ENCODE assay signal across 7 mouse cellular contexts in the genomic region with DNA sequence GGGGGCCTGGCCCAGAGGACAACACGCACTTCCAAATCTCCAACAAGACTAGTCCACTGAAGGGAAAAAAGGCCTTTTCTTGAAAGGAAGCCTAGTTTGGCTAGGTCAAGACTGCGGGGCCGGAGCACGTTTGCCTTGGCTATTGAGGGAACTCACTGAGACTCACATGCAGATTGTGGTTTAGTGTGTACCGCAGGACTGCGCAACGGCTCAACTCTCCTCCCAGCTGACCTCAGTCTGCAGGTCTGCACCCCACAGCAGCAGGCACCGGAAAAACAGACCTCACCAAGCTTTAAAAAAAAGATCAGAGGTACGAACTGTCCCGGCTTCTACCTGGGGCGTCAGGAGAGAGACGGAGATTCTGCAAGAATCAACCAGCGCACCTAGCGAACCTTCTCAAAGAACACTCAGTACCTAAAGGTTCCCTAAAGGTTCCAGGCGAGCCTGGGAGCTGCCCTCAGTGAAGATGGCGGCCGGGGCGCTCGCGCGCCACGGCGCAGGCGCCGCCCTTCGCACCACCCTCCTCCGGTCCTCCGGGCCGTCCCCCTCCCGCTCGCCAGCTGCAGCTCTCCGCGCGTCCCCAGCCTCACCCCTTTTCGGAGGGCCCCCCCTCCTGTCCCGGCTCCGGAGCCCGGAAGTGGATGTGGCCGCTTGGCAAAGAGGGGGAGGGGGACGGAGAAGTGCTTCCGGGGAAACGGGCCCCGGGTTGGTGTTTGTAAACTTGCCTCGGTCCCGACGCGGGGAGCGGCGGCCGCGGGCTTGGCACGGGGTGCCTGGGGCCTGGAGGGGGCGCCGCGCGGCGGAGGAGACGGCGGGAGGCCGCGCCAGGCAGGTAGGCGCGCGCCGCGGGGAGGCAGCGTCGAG. TPM values are rescaled to one million over a fixed set of nuclear protein-coding genes. Genes with fewer than 3 reads are reported as not detected.
A peak's percentile ranks its signal among the peaks of the same experiment; 100 is the strongest.
DNase-seq lines count a peak whose midpoint lies in the region; ATAC-seq and TF ChIP-seq lines count a peak whose summit lies in the region.

A gene (plus strand): TSS at position 279 of the 864 bp plus-strand sequence.

- H3K27me3 ChIP-seq in embryonic facial prominence, embryonic 12.5 days = no peaks in the 10 kb centered on the region
- H3K27me3 ChIP-seq in kidney, adult 2 months (replicated peaks; ENCODE audit: control insufficient read depth, insufficient read depth, low read length) = no peaks in the 10 kb centered on the region
- H3K27me3 ChIP-seq in limb, embryonic 12.5 days = no peaks in the 10 kb centered on the region
- no peaks in the 10 kb centered on the region for H3K27me3 ChIP-seq in midbrain, embryonic 15.5 days (replicated peaks)
- no peaks in the 10 kb centered on the region for H3K27me3 ChIP-seq in spleen, adult 2 months (ENCODE audit: control insufficient read depth, insufficient read depth, low read length)

- peak within 1 kb of the TSS; percentile 79 for H3K4me2 ChIP-seq in embryonic facial prominence, embryonic 12.5 days (replicated peaks)
- H3K4me2 ChIP-seq in limb, embryonic 12.5 days = peak within 1 kb of the TSS; percentile 66
- peak within 1 kb of the TSS; percentile 77 for H3K4me2 ChIP-seq in midbrain, embryonic 15.5 days

- peak within 1 kb of the TSS; percentile 94 for H3K9ac ChIP-seq in embryonic facial prominence, embryonic 12.5 days
- peak within 1 kb of the TSS; percentile 94 for H3K9ac ChIP-seq in limb, embryonic 12.5 days (replicated peaks)
- peak within 1 kb of the TSS; percentile 90 for H3K9ac ChIP-seq in midbrain, embryonic 15.5 days

- H3K27ac ChIP-seq in embryonic facial prominence, embryonic 12.5 days = peak within 1 kb of the TSS; percentile 100
- H3K27ac ChIP-seq in kidney, adult 2 months (ENCODE audit: insufficient read depth, low read depth, low read length) = peak within 1 kb of the TSS; percentile 96
- peak within 1 kb of the TSS; percentile 99 for H3K27ac ChIP-seq in limb, embryonic 12.5 days
- peak within 1 kb of the TSS; percentile 100 for H3K27ac ChIP-seq in midbrain, embryonic 15.5 days
- peak within 1 kb of the TSS; percentile 98 for H3K27ac ChIP-seq in spleen, adult 2 months (ENCODE audit: insufficient read depth, low read length)

- H3K4me1 ChIP-seq in embryonic facial prominence, embryonic 12.5 days = peaks cover 35% of the 10 kb centered on the region
- H3K4me1 ChIP-seq in kidney, adult 2 months (ENCODE audit: control insufficient read depth, insufficient read depth, low read length) = peaks cover 28% of the 10 kb centered on the region
- H3K4me1 ChIP-seq in limb, embryonic 12.5 days (replicated peaks) = peaks cover 33% of the 10 kb centered on the region
- peaks cover 46% of the 10 kb centered on the region for H3K4me1 ChIP-seq in midbrain, embryonic 15.5 days
- peaks cover 19% of the 10 kb centered on the region; the same call in 1 of the 2 replicates for H3K4me1 ChIP-seq in spleen, adult 2 months (ENCODE audit: control insufficient read depth, insufficient read depth, insufficient read length)

- TF ChIP-seq CTCF in kidney, adult 2 months (conservative IDR thresholded peaks at IDR 0.05; ENCODE audit: insufficient read depth, insufficient read length, low read depth, low read length) = no peak
- TF ChIP-seq CTCF in spleen, adult 2 months (IDR thresholded peaks at IDR 0.05; ENCODE audit: extremely low read depth, insufficient read depth, insufficient read length, insufficient replicate concordance) = no peak

- peak; percentile 95 for ATAC-seq in embryonic facial prominence, embryonic 12.5 days (ENCODE audit: insufficient number of reproducible peaks, insufficient read depth, low FRiP score, low TSS enrichment)
- peak; percentile 95 for ATAC-seq in limb, embryonic 12.5 days (ENCODE audit: insufficient number of reproducible peaks, insufficient read depth, low FRiP score, low TSS enrichment, low read depth)
- peak; percentile 97 for ATAC-seq in midbrain, embryonic 15.5 days (replicated peaks)

- H3K9me3 ChIP-seq in embryonic facial prominence, embryonic 12.5 days = no peaks in the 10 kb centered on the region
- H3K9me3 ChIP-seq in limb, embryonic 12.5 days = no peaks in the 10 kb centered on the region
- H3K9me3 ChIP-seq in midbrain, embryonic 15.5 days = no peaks in the 10 kb centered on the region

- peak; percentile 97 for DNase-seq in adrenal gland, postnatal 25 days
- peak; percentile 94 to 98 for DNase-seq in heart, adult 18-20 months
- DNase-seq in kidney, adult 2 months = peak; percentile 98
- DNase-seq in spleen, adult 2 months (ENCODE audit: low read depth in 1 of 2, low spot score in 2 of 2) = peak; percentile 88 to 96

- no peak for TF ChIP-seq POLR2A in kidney, adult 2 months (IDR thresholded peaks at IDR 0.05; ENCODE audit: low read depth, low read length)
- TF ChIP-seq POLR2A in spleen, adult 2 months (IDR thresholded peaks at IDR 0.05; ENCODE audit: low read depth, low read length) = no peak; the same call in 1 of the 2 replicates

- peaks cover 32% of the 10 kb centered on the region for H3K36me3 ChIP-seq in embryonic facial prominence, embryonic 12.5 days
- H3K36me3 ChIP-seq in kidney, adult 2 months (ENCODE audit: control insufficient read depth, insufficient read depth, low read length) = peaks cover 2% of the 10 kb centered on the region
- peaks cover 53% of the 10 kb centered on the region for H3K36me3 ChIP-seq in limb, embryonic 12.5 days
- peaks cover 11% of the 10 kb centered on the region for H3K36me3 ChIP-seq in midbrain, embryonic 15.5 days (replicated peaks)
- peaks cover 12% of the 10 kb centered on the region for H3K36me3 ChIP-seq in spleen, adult 2 months (ENCODE audit: control insufficient read depth, insufficient read depth, low read length)

- peak within 1 kb of the TSS; percentile 87 for H3K4me3 ChIP-seq in embryonic facial prominence, embryonic 12.5 days
- peak within 1 kb of the TSS; percentile 71 for H3K4me3 ChIP-seq in kidney, adult 2 months (ENCODE audit: insufficient read depth, low read depth, low read length)
- peak within 1 kb of the TSS; percentile 85 for H3K4me3 ChIP-seq in limb, embryonic 12.5 days (replicated peaks)
- H3K4me3 ChIP-seq in midbrain, embryonic 15.5 days = peak within 1 kb of the TSS; percentile 93
- H3K4me3 ChIP-seq in spleen, adult 2 months (ENCODE audit: extremely low read depth, insufficient read depth, insufficient read length) = peak within 1 kb of the TSS; percentile 61

- under 1% methylated on average over 60 of the region's 68 CpGs for WGBS in embryonic facial prominence, embryonic 12.5 days
- WGBS in kidney, adult 2 months = 1% methylated on average over 68 of the region's 68 CpGs
- under 1% methylated on average over 63 of the region's 68 CpGs for WGBS in limb, embryonic 12.5 days
- under 1% methylated on average over 35 of the region's 68 CpGs for WGBS in midbrain, embryonic 15.5 days
- 1% methylated on average over 64 of the region's 68 CpGs for WGBS in spleen, adult 2 months

RNA-seq across cellular contexts. Expression of the gene that starts here (rescaled TPM):
- 61.4 and 80.4 TPM in 2 replicates for total RNA-seq in adrenal gland, postnatal 25 days (2021)
- 114 and 119 TPM in 2 replicates for polyA plus RNA-seq in embryonic facial prominence, embryonic 12.5 days (2016; fragmentation: Nextera tagmentation; extraction: Ambion mirVana)
- total RNA-seq in heart, adult 18-20 months (2021) = 10 to 100 TPM; 30.6 to 31.5 TPM
- polyA plus RNA-seq in kidney, adult 2 months (2012; rRNA removed) = 29.1 and 30.3 TPM in 2 replicates
- 108 and 115 TPM in 2 replicates for polyA plus RNA-seq in limb, embryonic 12.5 days (2016; fragmentation: Nextera tagmentation; extraction: Ambion mirVana)
- 59.0 and 64.2 TPM in 2 replicates for polyA plus RNA-seq in midbrain, embryonic 15.5 days (2015; fragmentation: Nextera tagmentation; extraction: Ambion mirVana)
- 26.8 and 30.2 TPM in 2 replicates for polyA plus RNA-seq in spleen, adult 2 months (2012; rRNA removed)

Comparison
In these comparisons a context has a peak if more than half of its experiments do, and no peak if none do; other contexts are left out.
1. Peak in every context shown above with its lines: DNase-seq, ATAC-seq, H3K4me3 ChIP-seq and H3K27ac ChIP-seq.